Mouse (Mus musculus): ENCODE data around the gene Sprr2a3. TPM values are rescaled to one million over a fixed set of nuclear protein-coding genes. Genes with fewer than 3 reads are reported as not detected.
"Not testable (repeated sequence)": the region's sequence is repeated elsewhere in the genome, so short reads cannot be mapped to it uniquely, and the experiment has no call there.

The Sprr2a3 gene
- polyA plus RNA-seq, 1 experiment from 2014 or later: not detected

- H3K27me3 ChIP-seq; H3K9me3 ChIP-seq; H3K4me2 ChIP-seq; H3K36me3 ChIP-seq; H3K27ac ChIP-seq (replicated peaks); H3K4me1 ChIP-seq (replicated peaks); H3K4me3 ChIP-seq; H3K9ac ChIP-seq: not testable (repeated sequence)
- ATAC-seq (ENCODE audit: low FRiP score, low read depth): 0 out of 2 replicates have a peak, but pooled peaks have one; percentile 23
- no CpG with 5 or more reads among the region's 1 CpGs for WGBS
Measured at GRCm38 (mm10) chr3:92274018-92274417, 11.2 kb upstream of the Sprr2a3 start.

GRCm38 (mm10) chr3:92279663-92280062 lies 5.6 kb upstream of the Sprr2a3 start:
- not testable (repeated sequence) for H3K36me3 ChIP-seq; H3K4me1 ChIP-seq (replicated peaks); H3K9ac ChIP-seq; H3K27ac ChIP-seq (replicated peaks); H3K9me3 ChIP-seq; H3K4me2 ChIP-seq; H3K27me3 ChIP-seq; H3K4me3 ChIP-seq
- 0 out of 2 replicates have a peak, but pooled peaks have one; percentile 39 for ATAC-seq (ENCODE audit: low FRiP score, low read depth)

- not testable (repeated sequence) for H3K9me3 ChIP-seq; H3K36me3 ChIP-seq; H3K27me3 ChIP-seq; H3K27ac ChIP-seq (replicated peaks); H3K4me3 ChIP-seq; ATAC-seq (ENCODE audit: low FRiP score, low read depth); H3K4me2 ChIP-seq; H3K9ac ChIP-seq; H3K4me1 ChIP-seq (replicated peaks)
- 68% methylated on average over 5 of the region's 12 CpGs for WGBS
Measured at GRCm38 (mm10) chr3:92280963-92281606, 4.1 kb upstream of the Sprr2a3 start.

GRCm38 (mm10) chr3:92288489-92288888 lies 3.3 kb downstream of the Sprr2a3 start:
- not testable (repeated sequence) for H3K27ac ChIP-seq (replicated peaks); H3K9me3 ChIP-seq; H3K27me3 ChIP-seq; H3K4me2 ChIP-seq; H3K36me3 ChIP-seq; H3K4me3 ChIP-seq; H3K9ac ChIP-seq; H3K4me1 ChIP-seq (replicated peaks); ATAC-seq (ENCODE audit: low FRiP score, low read depth)
- WGBS: 77% methylated on average over 3 of the region's 6 CpGs

GRCm38 (mm10) chr3:92307406-92307805 lies 22.2 kb downstream of the Sprr2a3 start:
- Histone ChIP-seq H3K27ac (replicated peaks) (no peak overlapping the region), H3K9ac (no peak overlapping the region), H3K9me3 (no peaks in the 10 kb centered on the region), H3K4me3 (no peak overlapping the region), H3K27me3 (no peaks in the 10 kb centered on the region), H3K4me1 (replicated peaks) (no peaks in the 10 kb centered on the region), H3K36me3 (no peaks in the 10 kb centered on the region), H3K4me2 (no peak overlapping the region)
- no peak for ATAC-seq (ENCODE audit: low FRiP score, low read depth)
- WGBS: 97% methylated on average over 1 of the region's 1 CpGs

- H3K9me3 ChIP-seq: no peaks in the 10 kb centered on the region
- H3K4me3 ChIP-seq: no peak within 1 kb of the TSS
- H3K27me3 ChIP-seq: no peaks in the 10 kb centered on the region
- no peaks in the 10 kb centered on the region for H3K4me1 ChIP-seq (replicated peaks)
- no peak within 1 kb of the TSS for H3K9ac ChIP-seq
- H3K27ac ChIP-seq (replicated peaks): no peak within 1 kb of the TSS
- no peak for ATAC-seq (ENCODE audit: low FRiP score, low read depth)
- no peak within 1 kb of the TSS for H3K4me2 ChIP-seq
- no peaks in the 10 kb centered on the region for H3K36me3 ChIP-seq
- WGBS: 79% methylated on average over 2 of the region's 2 CpGs
Measured at GRCm38 (mm10) chr3:92316320-92316719, 31.1 kb downstream of the Sprr2a3 start, which contains the start of gene Sprr2b. Gene Sprr2b, plus strand, starts transcription at chr3:92316620.

- no peak overlapping the region for H3K4me3 ChIP-seq
- no peak for ATAC-seq (ENCODE audit: low FRiP score, low read depth)
- no peaks in the 10 kb centered on the region for H3K36me3 ChIP-seq
- no peaks in the 10 kb centered on the region for H3K4me1 ChIP-seq (replicated peaks)
- H3K9ac ChIP-seq: no peak overlapping the region
- H3K4me2 ChIP-seq: no peak overlapping the region
- 61% methylated on average over 2 of the region's 2 CpGs for WGBS
- no peak overlapping the region for H3K27ac ChIP-seq (replicated peaks)
- no peaks in the 10 kb centered on the region for H3K9me3 ChIP-seq
- H3K27me3 ChIP-seq: no peaks in the 10 kb centered on the region
Measured at GRCm38 (mm10) chr3:92317384-92317783, 32.2 kb downstream of the Sprr2a3 start.

GRCm38 (mm10) chr3:92336278-92336677 lies 51.1 kb downstream of the Sprr2a3 start:
- H3K9ac ChIP-seq: no peak overlapping the region
- no peak overlapping the region for H3K4me3 ChIP-seq
- H3K27me3 ChIP-seq: no peaks in the 10 kb centered on the region
- WGBS: 94% methylated on average over 1 of the region's 1 CpGs
- no peak overlapping the region for H3K4me2 ChIP-seq
- ATAC-seq (ENCODE audit: low FRiP score, low read depth): no peak
- no peaks in the 10 kb centered on the region for H3K36me3 ChIP-seq
- no peak overlapping the region for H3K27ac ChIP-seq (replicated peaks)
- no peaks in the 10 kb centered on the region for H3K9me3 ChIP-seq
- no peaks in the 10 kb centered on the region for H3K4me1 ChIP-seq (replicated peaks)

- Histone ChIP-seq H3K27ac (replicated peaks) (no peak within 1 kb of the TSS), H3K36me3 (no peaks in the 10 kb centered on the region), H3K4me1 (replicated peaks) (no peaks in the 10 kb centered on the region), H3K4me3 (no peak within 1 kb of the TSS), H3K4me2 (no peak within 1 kb of the TSS), H3K27me3 (no peaks in the 10 kb centered on the region), H3K9me3 (no peaks in the 10 kb centered on the region), H3K9ac (no peak within 1 kb of the TSS)
- 96% methylated on average over 5 of the region's 5 CpGs for WGBS
- no peak for ATAC-seq (ENCODE audit: low FRiP score, low read depth)
Measured at GRCm38 (mm10) chr3:92338840-92339239, 53.6 kb downstream of the Sprr2a3 start, which contains the start of gene Sprr2d. Gene Sprr2d, plus strand, starts transcription at chr3:92339140.

Other genes with a start within 250 kb of the Sprr2a3 start
- 8.7 and 12.1 TPM in 2 replicates for gene Lor, start 202.3 kb upstream of the Sprr2a3 start, polyA plus RNA-seq (2015; fragmentation: Nextera tagmentation; extraction: Ambion mirVana)
- not detected in 2 replicates for gene Prr9, start 161.5 kb upstream of the Sprr2a3 start, polyA plus RNA-seq (2015; fragmentation: Nextera tagmentation; extraction: Ambion mirVana)
- not detected in 2 replicates for gene Lelp1, start 142.7 kb upstream of the Sprr2a3 start, polyA plus RNA-seq (2015; fragmentation: Nextera tagmentation; extraction: Ambion mirVana)
- gene Sprr2a1, start 69.6 kb upstream of the Sprr2a3 start, polyA plus RNA-seq (2015; fragmentation: Nextera tagmentation; extraction: Ambion mirVana): not detected in 2 replicates
- 0.29 TPM in 1 of 2 replicates, not detected in the other for gene Sprr2a2, start 69.5 kb upstream of the Sprr2a3 start, polyA plus RNA-seq (2015; fragmentation: Nextera tagmentation; extraction: Ambion mirVana)
- gene Sprr2b, start 31.2 kb downstream of the Sprr2a3 start, polyA plus RNA-seq (2015; fragmentation: Nextera tagmentation; extraction: Ambion mirVana): 0.63 TPM in 1 of 2 replicates, not detected in the other
- gene Sprr2d, start 53.7 kb downstream of the Sprr2a3 start, polyA plus RNA-seq (2015; fragmentation: Nextera tagmentation; extraction: Ambion mirVana): not detected in 2 replicates
- gene Sprr2e, start 66.7 kb downstream of the Sprr2a3 start, polyA plus RNA-seq (2015; fragmentation: Nextera tagmentation; extraction: Ambion mirVana): not detected in 2 replicates
- not detected in 2 replicates for gene Sprr2f, start 79.8 kb downstream of the Sprr2a3 start, polyA plus RNA-seq (2015; fragmentation: Nextera tagmentation; extraction: Ambion mirVana)
- not detected in 2 replicates for gene Sprr2h, start 100.3 kb downstream of the Sprr2a3 start, polyA plus RNA-seq (2015; fragmentation: Nextera tagmentation; extraction: Ambion mirVana)
- not detected in 2 replicates for gene Sprr2i, start 122.6 kb downstream of the Sprr2a3 start, polyA plus RNA-seq (2015; fragmentation: Nextera tagmentation; extraction: Ambion mirVana)
- not detected in 2 replicates for gene Sprr2j-ps, start 132.7 kb downstream of the Sprr2a3 start, polyA plus RNA-seq (2015; fragmentation: Nextera tagmentation; extraction: Ambion mirVana)
- 6.2 and 10.3 TPM in 2 replicates for gene Gm9774, start 144.0 kb downstream of the Sprr2a3 start, polyA plus RNA-seq (2015; fragmentation: Nextera tagmentation; extraction: Ambion mirVana)
- not detected in 2 replicates for gene Sprr2k, start 147.2 kb downstream of the Sprr2a3 start, polyA plus RNA-seq (2015; fragmentation: Nextera tagmentation; extraction: Ambion mirVana)
- gene Sprr1b, start 153.4 kb downstream of the Sprr2a3 start, polyA plus RNA-seq (2015; fragmentation: Nextera tagmentation; extraction: Ambion mirVana): not detected in 2 replicates
- not detected in 2 replicates for gene Sprr3, start 173.3 kb downstream of the Sprr2a3 start, polyA plus RNA-seq (2015; fragmentation: Nextera tagmentation; extraction: Ambion mirVana)
- gene Sprr1a, start 200.5 kb downstream of the Sprr2a3 start, polyA plus RNA-seq (2015; fragmentation: Nextera tagmentation; extraction: Ambion mirVana): not detected in 2 replicates
- not detected in 2 replicates for gene Sprr4, start 215.1 kb downstream of the Sprr2a3 start, polyA plus RNA-seq (2015; fragmentation: Nextera tagmentation; extraction: Ambion mirVana)
- not detected in 2 replicates for gene 2310046K23Rik, start 249.1 kb downstream of the Sprr2a3 start, polyA plus RNA-seq (2015; fragmentation: Nextera tagmentation; extraction: Ambion mirVana)